Mouse (Mus musculus) MN1 (cell line): ENCODE results near the gene Pfas.
"Not testable (repeated sequence)": the region's sequence is repeated elsewhere in the genome, so short reads cannot be mapped to it uniquely, and the experiment has no call there.

Source experiments
- DNase-seq: peaks from one replicate; pipeline ENCODE4 v3.0.0-alpha.2; 2016; ENCODE audit warnings: low spot score

The Pfas gene

DNA sequence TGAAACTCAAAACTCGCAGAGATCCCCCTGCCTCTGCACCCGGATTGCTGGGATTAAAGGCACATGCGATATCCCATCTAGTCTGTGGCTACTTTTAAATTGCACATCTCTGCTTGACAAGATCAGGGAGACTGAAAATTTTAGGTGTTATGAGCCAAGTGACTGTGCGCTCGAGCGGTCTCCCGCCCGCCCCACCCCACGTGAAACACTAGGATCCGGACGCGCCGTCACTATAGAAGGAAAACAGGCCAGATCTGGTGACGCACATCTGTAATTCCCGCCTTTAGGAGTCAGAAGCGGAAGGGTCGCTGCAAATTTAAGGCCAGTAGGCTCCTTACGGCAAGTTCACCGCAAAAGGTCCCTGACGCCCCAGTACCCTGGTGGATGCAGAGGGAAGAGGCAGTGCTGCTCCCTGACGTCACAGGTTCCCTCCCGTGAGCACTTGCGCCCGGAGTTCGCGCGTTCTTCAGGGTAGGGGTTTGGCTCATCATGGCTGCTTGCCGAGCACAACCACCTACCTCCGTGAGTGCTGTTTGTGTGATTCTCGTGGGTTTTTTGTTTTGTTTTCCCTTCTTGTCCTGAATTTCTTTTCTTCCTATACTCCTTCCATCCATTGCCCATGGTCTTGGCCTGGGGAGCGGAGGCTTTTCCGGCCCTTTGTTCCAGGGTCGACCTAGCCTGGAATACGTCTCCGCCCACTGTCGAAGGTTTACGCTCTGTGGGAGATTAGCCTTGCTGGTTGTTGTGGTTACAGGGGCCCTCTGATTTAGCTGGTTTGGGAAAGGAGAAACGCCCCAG lies 7.6 kb upstream of the Pfas start, which contains the start of gene Ctc1:
Ctc1 (plus strand) TSS at position 268 of the 798 bp plus-strand sequence.
- peak; percentile 95 for DNase-seq

GRCm38 (mm10) chr11:69012071-69012601 lies 3.9 kb upstream of the Pfas start:
- peak; percentile 91 for DNase-seq

DNA sequence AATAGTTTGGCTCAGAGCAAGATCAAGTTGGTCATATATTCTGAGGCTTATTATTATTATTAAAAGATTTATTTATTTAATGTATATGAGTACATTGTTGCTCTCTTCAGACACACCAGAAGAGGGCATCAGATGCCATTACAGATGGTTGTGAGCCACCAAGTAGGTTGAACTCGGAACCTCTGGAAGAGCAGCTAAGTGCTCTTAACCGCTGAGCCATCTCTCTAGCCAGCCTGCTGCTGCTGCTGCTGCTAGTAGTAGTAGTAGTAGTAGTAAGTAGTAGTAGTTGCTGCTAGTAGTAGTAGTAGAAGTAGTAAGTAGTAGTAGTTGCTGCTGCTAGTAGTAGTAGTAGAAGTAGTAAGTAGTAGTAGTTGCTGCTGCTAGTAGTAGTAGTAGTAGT lies 3.2 kb upstream of the Pfas start:
- peak; percentile 34 for DNase-seq

GRCm38 (mm10) chr11:69010400-69011323 lies 2.4 kb upstream of the Pfas start:
- peak; percentile 55 for DNase-seq

GRCm38 (mm10) chr11:69009508-69009907 lies 1.2 kb upstream of the Pfas start:
- DNase-seq = no peak

DNA sequence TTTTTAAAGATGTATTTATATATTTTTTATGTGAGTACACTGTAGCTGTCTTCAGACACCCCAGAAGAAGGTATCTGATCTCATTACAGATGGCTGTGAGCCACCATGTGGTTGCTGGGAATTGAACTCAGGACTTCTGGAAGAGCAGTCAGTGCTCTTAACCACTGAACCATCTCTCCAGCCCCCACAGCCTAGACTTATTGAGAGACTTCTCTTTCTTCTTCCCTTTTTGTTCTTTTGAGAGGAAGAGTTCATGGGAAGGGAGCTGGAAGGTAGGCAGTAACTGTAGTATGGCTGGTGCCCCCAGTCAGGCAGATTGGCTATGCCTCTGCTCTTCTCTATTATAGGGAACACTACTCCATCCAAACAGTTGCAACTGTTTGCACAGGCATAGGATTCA lies 1.7 kb downstream of the Pfas start:
- DNase-seq = not testable (repeated sequence)

- DNase-seq = no peak
These were observed 3.1 kb downstream of the Pfas start for GRCm38 (mm10) chr11:69005193-69005592.

- DNase-seq = peak; percentile 39
These were observed 4.7 kb downstream of the Pfas start for GRCm38 (mm10) chr11:69003592-69003991.

DNA sequence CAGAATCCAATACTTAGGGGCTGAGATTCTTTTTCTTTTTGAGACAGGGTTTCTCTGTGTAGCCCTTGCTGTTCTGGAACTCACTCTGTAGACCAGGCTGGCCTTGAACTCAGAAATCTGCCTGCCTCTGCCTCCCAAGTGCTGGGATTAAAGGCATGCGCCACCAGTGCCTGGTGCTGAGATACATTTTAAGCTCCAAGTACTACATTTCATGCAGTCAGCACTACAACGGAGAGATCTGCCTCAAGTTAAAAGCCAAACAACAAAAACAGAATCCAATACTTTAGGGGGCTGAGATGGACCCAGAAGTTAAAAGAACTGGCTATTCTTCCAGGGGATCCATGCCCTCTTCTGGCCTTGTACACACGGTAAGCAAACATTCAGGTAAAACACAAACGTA lies 5.5 kb downstream of the Pfas start:
- not testable (repeated sequence) for DNase-seq

DNA sequence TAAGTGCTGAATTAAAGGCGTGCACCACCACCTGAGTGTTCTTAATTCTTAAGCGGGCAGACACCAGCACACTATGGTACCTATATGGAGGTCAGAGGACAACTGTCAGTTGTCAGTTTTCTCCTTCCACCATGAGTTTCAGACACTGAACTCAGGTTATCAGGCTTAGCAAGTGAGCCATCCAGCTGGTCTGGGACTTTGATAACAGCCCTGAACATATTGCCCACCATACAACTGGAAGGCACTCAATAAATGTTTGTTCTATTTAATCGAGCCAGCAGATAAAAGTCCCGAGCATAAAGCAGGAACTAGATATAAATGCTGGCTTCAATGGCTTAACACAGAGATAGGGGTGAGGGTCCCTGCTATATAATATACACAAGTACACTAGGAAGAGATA lies 11.2 kb downstream of the Pfas start:
- no peak for DNase-seq

- DNase-seq = no peak
These were observed 13.9 kb downstream of the Pfas start for GRCm38 (mm10) chr11:68994377-68994776.

GRCm38 (mm10) chr11:68993122-68993521 lies 15.1 kb downstream of the Pfas start:
- no peak for DNase-seq

DNA sequence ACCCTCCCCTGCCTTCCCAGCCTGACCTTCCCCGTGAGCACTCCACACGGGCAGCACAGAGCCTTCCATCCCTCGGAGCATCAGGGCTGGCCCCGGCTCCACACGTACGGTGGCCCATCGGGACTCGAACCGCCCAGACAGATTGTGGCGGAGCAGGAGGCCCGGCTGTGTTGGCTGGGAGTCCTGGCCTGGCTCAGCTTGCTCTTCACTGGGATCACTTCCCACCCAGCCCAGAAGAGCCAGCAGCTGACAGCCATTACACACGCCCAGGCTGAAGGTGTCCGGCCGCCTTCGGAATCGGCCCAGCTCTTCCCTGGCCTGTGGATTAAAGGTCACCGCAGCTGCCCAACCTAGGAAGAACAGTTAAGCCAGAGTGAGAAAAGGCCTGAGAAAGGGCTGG lies 19.9 kb downstream of the Pfas start:
- no peak for DNase-seq

- no peak for DNase-seq
These were observed 20.8 kb downstream of the Pfas start for GRCm38 (mm10) chr11:68987365-68987882.

GRCm38 (mm10) chr11:68982639-68983369 lies 25.5 kb downstream of the Pfas start:
- peak; percentile 78 for DNase-seq

DNA sequence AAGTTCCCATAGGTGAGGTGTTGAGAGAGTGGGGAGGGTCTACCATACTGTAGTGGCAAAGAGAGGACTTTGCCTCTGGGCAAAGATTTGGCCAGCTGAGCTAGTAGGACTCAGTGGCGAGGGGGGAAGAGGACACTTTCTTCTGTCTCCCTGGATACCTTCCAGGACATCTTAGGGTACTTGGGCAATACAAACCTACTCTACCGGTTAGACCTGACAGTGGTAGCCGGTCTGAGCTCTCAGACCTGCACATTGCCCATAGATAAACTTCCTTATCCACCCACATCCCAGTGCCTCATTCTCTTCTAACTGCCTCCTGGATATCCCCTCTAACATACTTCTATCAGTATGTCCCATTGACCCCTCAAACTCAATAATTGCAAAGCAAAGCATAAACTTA lies 27.3 kb downstream of the Pfas start:
- no peak for DNase-seq

GRCm38 (mm10) chr11:68979320-68979733 lies 28.9 kb downstream of the Pfas start:
- no peak for DNase-seq

- no peak for DNase-seq
These were observed 32.7 kb downstream of the Pfas start for GRCm38 (mm10) chr11:68975601-68976000.

- DNase-seq = no peak
These were observed 33.2 kb downstream of the Pfas start, which contains the start of gene Rangrf for GRCm38 (mm10) chr11:68975085-68975484. Gene Rangrf, minus strand, starts transcription at chr11:68975185.

DNA sequence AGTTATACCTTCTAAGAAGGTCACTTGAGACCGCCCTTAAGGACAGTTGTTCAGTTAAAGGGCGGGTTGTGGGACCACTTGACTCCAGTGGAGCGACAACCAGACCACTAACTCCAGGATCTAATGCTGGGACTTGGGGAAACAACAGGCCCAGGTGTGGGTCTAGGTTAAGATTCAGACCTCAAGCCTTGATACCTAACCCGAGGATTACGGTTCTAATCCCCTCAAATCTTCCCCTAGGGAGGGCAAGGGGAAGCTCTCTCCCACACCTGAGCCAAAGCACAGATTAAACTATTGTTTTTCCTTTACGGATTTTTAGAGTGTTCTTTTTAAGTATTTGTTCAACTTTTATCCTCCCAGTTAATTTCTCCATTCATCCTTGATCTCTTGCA lies 34.2 kb downstream of the Pfas start:
- no peak for DNase-seq

GRCm38 (mm10) chr11:68973250-68974058 lies 34.8 kb downstream of the Pfas start:
- peak; percentile 88 for DNase-seq
